Mouse (Mus musculus) neutrophil, adult 5-6 weeks (primary cell): ENCODE measurements around the gene Ahcyl1. TPM values are rescaled to one million over a fixed set of nuclear protein-coding genes. Genes with fewer than 3 reads are reported as not detected.
"Not testable (repeated sequence)": the region's sequence is repeated elsewhere in the genome, so short reads cannot be mapped to it uniquely, and the experiment has no call there.

Experiments used
- ATAC-seq: fragments of 151-379, 151-347 bp; 2 replicates; pipeline ENCODE4 v1.8.0; 2017; ENCODE audit warnings: mild to moderate bottlenecking, moderate TSS enrichment; ENCODE audit not compliant: insufficient number of reproducible peaks, poor library complexity, low FRiP score, severe bottlenecking; ENCODE audit errors: extremely low read depth
- total RNA-seq: library from RNA; stranded (forward); fragments of 200-1000 nt; gene quantifications from 2 replicates; pipeline ENCODE4 v1.2.3, GENCODE M21; 2017

Gene Ahcyl1
- 61.3 and 64.3 TPM in 2 replicates for total RNA-seq

DNA sequence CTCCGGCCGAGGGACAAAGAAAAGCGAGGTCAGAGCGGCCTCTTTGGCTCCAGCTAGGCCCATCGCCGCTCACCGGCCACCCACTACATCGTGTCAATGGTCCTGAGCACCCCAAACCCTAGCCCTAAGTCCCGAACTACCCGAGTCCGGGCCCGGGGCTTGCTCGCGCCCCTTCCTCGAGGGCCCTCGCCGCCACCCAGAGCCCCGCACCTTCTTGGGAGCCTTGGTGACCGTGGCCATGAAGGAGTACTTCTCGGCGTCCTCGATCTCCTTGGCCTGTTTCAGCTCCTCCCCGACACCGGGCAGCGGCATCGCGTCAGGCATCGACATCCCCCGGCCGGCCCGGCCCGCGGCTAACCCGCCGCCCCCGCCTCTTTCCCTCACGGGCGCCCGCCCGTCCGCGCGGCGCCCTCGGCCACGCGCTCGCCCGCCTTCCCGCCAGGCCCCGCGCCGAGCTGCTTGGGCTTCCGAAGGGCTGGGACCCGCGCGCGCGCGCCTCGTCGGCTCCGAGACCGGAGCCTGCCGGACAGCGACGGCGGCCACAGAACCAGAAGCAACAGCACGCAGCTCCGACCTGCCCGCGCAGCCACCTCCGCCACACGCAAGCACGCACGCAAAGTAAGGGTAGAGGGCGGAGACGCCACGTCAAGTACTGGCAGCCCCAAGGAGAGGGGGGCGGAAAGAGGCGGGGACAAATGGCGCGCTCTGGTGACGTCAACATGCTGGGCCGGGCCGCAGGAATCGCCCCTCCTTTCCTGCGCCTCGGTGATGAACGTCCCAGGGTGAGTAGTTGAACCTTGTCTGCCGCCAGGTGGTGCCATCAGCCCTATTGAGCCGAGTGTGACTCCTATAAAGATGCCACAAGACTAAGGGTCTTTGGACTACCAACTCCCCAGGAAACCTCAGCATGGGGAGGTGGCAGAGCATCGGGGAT, at the start of gene Ahcyl1:
Gene Ahcyl1, minus strand, starts transcription at position 613 of the 934 bp plus-strand sequence.
- peak; percentile 96 for ATAC-seq

DNA sequence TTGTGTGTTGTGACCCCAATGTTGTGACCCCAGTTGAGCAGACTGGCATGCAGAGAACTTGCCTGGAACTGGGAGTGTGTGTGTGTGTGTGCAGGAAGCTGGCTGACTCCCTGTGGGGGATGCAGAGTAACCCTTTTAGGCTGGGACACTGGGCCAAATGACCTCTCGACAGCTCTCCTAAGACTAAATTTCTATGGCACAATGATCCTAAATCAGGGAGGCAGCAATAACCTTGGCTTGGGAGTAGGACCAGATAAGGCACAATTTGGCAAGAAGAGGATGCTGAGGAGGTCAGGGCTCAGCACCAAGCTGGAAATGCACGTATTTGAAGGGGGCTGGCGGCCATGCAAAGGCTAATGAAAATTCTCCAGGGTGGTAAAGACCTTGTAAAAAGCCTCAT, 49.7 kb upstream of the Ahcyl1 start:
- ATAC-seq: no peak

DNA sequence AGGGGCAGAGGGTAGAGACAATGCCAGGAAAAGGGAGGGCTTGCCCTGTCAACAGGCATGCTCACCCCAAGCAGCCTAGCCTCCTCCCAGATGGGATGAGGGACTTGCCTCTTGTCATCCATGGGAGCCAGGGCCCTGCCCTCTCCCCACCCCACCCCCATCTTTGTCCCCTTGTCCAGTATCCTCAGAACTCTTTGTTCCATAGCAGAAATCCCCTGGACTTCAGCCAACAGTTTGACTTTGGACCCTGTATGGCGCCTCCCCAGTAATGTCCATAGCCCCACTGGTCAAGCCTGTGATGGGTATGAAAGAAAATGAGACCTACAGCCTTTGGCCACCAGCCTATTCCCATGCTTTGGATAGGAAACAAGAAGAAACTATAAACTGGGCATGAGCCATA, 47.3 kb upstream of the Ahcyl1 start:
- no peak for ATAC-seq

DNA sequence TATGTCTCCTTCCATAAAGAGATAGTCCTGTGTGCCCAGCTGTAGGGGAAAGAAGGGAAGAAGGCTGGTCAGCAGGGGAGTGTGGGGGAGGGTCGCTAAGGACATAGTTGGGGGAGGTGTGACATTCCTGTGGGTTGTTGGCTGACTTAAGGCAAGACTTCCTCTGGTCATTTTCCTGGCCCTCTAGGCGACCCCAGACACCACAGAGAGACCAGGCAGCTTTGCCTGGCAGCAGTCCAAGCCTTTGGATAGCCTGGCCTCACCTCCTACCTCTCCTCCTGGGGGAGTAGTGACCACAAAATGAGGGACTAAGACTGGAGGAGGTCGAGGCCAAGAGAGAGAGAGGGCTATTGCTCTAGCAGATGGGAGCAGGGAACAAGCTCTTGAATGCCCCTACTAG, 46.7 kb upstream of the Ahcyl1 start:
- no peak for ATAC-seq

DNA sequence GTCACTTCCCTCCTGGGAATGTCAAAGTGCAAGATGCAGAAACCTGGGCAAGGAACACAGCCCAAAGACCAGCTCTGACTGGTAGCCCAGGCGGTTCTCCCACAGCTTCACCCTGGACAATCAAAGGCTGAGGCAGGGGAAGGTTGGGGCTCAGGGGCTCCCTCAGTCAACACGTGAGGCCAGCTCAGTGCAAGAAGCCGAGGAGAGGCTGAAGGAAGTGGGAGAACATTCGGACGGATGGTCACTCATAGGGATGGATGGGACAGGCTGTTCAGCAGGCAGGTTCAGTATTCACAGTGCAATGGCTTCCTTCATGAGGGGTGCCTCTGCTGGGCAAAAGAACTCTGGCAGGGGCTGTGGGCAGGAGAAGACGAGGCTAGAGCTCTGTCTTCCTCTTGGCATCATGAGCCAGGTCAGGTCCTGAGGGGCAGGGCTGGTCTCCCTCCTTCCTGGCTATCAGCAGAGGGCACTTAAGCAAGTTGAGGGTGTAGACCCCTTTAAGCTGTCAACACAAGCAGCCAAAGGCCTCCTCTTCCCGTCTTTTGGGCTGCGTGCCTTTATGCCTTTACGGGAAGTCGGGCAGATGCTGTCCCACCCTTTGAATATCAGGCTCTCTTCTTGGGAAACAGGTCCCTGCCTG, 45.8 kb upstream of the Ahcyl1 start:
- no peak for ATAC-seq

DNA sequence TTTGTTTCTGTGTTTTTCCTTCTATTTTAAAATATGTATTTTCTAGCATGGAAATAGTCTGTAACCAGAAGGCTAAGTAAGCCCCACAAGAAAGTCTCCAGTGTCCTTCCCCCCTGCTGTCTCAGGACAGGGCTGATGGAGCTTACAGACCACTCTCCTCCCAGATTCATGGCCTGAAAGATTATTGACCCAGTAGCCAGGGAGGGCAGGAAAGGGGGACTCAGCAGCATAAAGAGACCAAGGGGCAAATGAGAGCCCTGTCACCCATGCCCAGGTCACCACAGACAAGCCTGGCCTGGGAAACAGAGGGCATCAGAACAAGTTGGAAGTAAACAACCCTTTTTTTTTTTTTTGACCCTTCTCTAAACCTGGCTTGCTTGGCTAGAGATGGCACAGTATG, 45.0 kb upstream of the Ahcyl1 start:
- ATAC-seq: no peak

DNA sequence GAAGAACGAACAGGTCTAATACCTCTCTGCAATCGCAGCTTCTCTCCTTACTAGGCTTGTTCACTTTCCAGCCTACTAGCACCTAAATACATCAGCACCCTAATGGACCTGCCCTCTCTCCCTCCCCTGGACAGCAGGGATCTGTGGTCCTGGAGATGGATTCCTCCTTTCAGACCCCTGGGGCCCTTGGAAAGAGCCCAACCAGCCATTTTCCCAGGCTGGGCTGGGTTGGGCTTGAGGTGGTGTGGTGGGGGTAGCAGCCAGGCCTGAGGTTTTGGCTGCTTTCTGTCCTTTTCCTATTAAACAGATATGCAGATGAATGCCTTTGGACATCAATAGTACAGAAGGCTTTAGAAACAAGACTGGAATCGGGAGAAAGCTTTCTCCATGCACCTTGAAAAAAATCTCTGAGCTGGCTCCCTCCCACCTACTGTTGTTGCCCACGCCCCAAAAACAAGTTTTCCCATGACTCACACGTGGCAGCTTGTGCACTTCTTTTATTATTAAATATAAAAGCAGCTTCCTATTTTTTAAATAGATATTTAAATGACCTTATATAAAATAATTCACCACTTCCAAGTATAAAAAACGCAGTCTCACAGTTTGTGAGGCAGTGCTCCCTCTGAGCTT, 44.3 kb upstream of the Ahcyl1 start:
- ATAC-seq: no peak

DNA sequence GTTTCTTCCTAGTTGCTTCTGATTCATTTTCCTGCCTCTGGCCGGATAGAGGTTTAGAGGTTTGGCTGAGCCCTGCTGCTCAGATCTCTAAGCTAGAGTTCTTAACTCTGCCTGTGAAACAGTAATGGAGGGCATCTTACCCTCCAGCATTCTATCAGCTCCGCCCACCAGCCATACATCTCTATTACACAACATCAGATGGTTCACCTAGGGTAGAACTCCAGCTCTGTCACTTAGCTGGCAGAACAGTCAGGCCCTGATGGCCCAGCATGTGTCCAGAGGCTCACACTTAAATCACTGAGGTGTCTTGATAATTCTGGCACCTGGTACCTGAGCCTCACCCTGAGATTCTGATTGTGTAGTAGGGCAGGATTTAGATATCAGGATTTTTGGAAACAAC, 43.6 kb upstream of the Ahcyl1 start:
- no peak for ATAC-seq

DNA sequence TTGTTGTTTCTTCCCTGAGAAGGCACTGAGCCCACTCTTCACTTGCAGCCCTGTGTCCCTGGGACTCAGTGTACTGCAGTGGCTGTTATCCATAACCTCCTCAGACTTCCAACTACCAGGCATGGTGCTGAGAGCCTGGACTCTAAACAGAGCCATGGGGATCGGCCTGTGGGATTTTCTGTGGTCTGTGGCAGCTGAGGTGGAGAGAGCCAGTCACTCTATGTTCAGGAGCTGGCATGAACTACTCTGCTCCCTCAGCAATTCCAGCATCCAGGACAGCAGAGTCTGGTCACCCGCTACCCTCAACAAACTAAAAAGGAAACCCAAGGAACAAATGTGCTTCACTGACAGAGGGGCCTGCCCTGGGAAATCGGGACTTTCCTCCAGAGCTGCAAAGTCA, 43.1 kb upstream of the Ahcyl1 start:
- no peak for ATAC-seq

DNA sequence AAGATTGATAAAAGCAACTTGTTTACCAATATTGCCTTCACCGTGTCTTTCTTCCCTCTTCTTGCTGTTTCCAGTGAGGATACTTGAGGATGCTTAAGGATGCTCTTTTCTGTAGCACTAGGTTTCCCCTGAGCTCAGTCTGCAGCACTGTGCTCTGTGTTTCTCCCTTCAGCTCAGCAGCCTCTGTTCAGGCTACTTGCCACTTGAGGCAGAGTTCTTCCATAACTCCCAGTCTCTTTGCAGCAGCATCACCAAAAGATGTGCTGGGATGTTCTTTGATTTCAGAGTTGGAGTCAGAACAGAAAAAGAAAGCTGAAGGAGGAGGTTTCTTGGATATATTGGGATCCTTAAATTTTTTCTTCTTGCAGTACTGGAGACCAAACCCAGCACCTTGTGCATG, 42.3 kb upstream of the Ahcyl1 start:
- ATAC-seq: no peak

DNA sequence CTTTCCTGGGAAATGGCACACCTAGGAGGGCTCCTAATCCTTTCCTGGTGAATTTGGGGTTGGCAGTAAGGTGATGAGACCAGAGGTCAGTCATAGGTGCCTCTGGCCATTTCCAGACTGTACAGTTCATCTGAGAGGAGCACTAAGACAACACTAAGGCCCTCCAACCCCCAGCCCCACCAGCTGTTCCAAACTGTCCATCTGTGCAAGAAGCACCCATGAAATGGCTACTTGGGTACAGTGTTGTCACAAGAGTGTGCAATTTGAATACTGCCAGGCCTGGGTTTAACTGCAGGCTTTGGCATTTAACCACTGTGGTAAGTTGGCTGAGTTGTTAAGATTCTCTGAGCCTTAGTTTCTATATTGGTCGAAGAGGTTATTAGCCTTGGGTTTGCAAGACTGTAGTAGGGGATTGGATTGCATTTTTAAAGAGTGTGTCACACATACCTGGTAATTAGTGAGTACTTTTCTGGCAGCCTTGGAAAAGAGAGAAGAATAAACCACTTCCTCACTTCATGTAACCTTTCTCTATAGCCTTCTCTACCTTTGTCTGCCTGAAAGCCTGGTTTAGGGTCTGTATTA, 41.3 kb upstream of the Ahcyl1 start:
- ATAC-seq: no peak

DNA sequence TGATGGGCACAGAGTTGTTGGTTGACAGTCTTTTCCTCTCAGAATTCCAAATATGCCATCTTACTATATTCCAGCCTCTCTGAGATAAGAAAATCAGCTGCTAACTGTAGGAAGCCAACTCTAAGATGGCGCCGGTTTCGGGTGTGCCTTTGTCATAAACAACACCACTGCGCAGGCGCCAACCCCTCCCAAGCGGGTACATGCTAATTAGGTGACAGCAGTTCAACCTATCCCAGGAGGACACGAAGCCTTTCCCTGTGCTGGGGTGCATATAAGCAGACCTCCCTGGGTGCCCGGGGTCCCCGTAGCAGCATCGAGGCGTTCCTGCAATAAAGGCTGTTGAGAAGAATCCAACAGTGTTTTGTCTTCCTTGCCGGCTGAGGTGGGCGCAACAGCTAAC, 39.3 kb upstream of the Ahcyl1 start:
- ATAC-seq: not testable (repeated sequence)

DNA sequence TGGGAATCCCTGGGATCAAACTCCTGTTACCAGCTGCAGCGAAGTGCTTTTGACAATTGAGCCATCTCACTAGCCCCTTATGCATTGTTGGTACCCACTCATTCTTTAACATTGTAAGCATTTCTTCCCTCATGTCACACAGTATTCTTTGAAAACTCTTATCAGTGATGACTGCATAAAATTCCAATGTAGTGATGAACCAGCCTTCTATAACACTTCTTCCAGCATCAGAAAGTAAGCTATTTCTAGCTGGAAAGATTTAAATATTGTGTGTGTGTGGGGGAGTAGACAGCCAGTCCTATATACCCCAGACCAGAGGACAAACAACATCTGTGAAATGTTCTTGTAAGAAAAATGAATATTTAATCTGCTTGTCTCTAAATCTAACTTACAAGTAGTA, 37.0 kb upstream of the Ahcyl1 start:
- no peak for ATAC-seq

DNA sequence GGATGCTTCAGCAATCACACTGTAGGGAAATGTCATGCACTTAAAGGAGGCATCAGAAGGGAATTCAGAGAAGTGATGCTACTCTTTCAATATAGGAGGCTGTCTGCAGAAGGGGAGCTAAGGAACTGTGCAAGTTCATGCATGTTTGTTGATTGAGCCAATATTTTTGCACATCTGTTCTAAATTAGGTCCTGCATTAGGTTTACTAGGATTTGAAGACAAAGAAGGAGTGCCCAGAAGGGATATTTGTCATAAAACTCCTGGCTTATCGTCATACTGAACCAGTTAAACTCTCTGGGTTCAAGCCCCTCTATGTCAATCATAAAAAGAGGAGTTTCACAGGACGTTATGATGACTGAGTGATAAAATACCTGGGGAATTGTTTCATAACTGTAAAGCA, 33.9 kb upstream of the Ahcyl1 start:
- ATAC-seq: no peak

DNA sequence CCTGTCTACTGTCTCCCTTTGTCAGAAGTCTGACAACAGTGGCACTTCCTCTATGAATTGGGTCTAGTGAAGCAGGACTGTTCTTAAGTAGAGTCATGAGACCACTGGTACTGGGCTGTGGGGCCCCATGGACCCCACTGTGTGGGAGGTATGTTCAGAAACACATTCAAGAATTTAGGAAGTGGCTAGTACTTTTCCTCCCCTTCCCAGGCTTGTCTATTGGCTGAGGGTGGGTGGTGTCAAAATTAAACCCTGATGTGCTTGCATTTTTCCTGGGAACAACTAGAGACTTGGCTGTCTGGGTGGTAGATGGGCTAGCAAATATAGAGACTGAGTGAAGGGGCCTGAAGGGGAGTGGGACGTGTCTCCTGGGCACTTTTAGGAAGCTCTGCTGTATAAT, 32.1 kb upstream of the Ahcyl1 start:
- ATAC-seq: no peak

DNA sequence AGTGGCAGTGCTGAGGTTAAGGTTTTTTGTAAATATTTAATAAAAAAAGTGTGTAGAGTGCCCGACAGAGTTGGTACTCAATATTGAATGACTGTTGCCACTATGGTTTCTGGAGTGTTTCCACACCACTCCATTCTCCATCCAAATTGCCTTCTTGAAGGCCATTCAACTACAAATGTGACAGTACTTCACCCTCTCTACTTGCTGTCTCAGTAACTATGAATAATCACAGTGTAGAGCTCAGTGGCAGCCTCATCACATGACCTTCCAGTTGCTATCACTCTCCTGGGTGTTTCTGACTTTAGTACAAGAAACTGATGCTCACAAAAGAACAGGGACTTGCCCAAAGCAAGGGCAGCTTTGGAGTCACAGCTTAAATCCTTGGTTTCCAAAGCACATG, 19.6 kb upstream of the Ahcyl1 start:
- ATAC-seq: no peak

DNA sequence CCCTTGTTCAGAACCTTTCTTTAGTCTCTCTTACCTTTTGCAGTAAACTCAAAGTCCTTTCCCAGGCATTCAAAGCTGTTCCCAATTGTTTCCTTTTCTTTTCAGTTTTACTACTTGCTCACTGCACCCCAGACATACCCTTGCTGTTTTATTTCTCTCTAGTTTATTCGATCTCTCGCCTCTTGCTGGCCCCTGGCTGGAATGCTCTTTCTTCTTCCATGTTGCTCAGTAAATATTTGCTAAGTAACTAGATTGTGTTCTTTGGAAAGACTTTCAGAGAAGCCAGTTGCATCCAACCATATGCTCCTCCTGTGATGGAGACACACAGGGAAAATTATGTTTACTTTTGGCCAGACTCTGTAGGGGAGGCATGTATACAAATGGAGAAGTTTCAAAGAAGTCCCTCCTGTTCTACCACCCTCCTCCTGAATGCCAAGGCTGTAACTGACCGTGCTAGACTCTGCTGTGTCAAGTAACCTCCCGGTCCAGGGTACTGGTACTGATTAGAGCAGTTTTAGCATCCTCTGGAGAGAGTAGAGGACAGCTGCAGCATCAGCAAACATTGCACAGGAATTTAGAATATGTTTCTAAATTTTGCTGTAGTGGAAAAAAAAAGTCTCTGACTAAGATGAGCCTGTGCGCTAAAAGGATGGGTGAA, 18.0 kb upstream of the Ahcyl1 start:
- ATAC-seq: no peak

DNA sequence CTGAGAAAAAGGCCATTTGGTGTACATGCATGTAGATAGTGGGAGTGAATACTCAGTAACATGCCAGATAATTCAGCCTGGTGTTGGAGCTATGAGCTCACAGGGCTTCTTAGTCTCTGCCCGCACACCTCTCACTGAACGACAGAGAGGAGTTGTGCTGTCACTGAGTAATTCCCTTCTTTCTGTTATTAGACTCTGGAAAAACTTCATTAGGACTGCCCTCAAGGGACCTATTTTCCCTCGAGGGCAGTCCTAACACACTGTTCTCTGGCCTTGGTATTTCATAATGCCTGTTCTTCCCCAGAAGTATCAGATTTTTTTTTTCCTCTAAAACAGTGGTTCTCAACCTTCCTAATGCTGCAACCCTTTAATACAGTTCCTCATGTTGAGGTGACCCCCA, 15.7 kb upstream of the Ahcyl1 start:
- no peak for ATAC-seq

DNA sequence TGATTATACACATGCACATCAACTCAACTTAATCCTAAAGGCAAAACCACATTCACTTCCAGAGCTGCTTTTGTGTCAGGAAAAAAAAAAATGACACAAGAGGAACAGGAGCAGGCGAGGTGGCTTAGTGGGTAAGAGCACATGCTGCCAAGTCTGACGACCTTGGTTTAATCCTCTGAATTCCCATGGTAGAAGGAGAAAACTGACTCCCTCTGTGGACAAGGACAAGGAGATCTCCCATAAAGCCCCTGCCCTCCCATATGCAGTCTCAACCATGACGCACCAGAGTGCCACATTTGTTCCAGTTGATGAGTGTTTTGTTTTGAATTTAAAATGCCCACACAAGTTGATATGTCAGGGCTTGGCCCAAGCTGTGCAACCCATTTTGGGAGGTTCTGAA, 12.8 kb upstream of the Ahcyl1 start:
- ATAC-seq: no peak
